Mouse (Mus musculus): ENCODE measurements at regions not wholly inside any gene's neighbourhood (a gene's known extent, or its start where the extent isn't known, plus 50 kb on each side); places are given as distances from the start of the nearest gene placed in this dataset.

- DNase-seq, result peak; percentile 69
Measured at GRCm38 (mm10) chr13:97607221-97607723, 153.2 kb downstream of the Gm10260 start.

GRCm38 (mm10) chr13:97604451-97604850 is 156.0 kb downstream of the Gm10260 start:
- DNase-seq, result no peak

GRCm38 (mm10) chr13:97601135-97601730 is 159.2 kb downstream of the Gm10260 start:
- DNase-seq, result no peak

GRCm38 (mm10) chr13:97600136-97600535 is 160.3 kb downstream of the Gm10260 start:
- DNase-seq, result no peak

GRCm38 (mm10) chr13:97598507-97599431 is 161.7 kb downstream of the Gm10260 start:
- peak; percentile 20 for DNase-seq

- DNase-seq, result no peak
Measured at GRCm38 (mm10) chr13:97594851-97595250, 165.6 kb downstream of the Gm10260 start.

- DNase-seq, result no peak
Measured at GRCm38 (mm10) chr13:97589626-97590025, 170.8 kb downstream of the Gm10260 start.

GRCm38 (mm10) chr13:97588085-97588484 is 172.3 kb downstream of the Gm10260 start:
- no peak for DNase-seq

GRCm38 (mm10) chr13:97587088-97587487 is 173.3 kb downstream of the Gm10260 start:
- no peak for DNase-seq

- no peak for DNase-seq
Measured at GRCm38 (mm10) chr13:97584045-97584444, 176.4 kb downstream of the Gm10260 start.

- no peak for DNase-seq
Measured at GRCm38 (mm10) chr13:97581380-97581779, 179.1 kb downstream of the Gm10260 start.

GRCm38 (mm10) chr13:97580241-97580874 is 180.1 kb downstream of the Gm10260 start:
- no peak for DNase-seq

- DNase-seq, result no peak
Measured at GRCm38 (mm10) chr13:97578595-97578994, 181.8 kb downstream of the Gm10260 start.

GRCm38 (mm10) chr13:97577081-97577785 is 183.2 kb downstream of the Gm10260 start:
- DNase-seq, result no peak

GRCm38 (mm10) chr13:97573601-97574000 is 186.8 kb downstream of the Gm10260 start:
- DNase-seq, result no peak

GRCm38 (mm10) chr13:97572352-97572751 is 188.1 kb downstream of the Gm10260 start:
- DNase-seq, result no peak

- no peak for DNase-seq
Measured at GRCm38 (mm10) chr13:97570009-97570408, 190.4 kb downstream of the Gm10260 start.

GRCm38 (mm10) chr13:97567632-97568031 is 192.8 kb downstream of the Gm10260 start:
- DNase-seq, result no peak

- peak; percentile 58 for DNase-seq
Measured at GRCm38 (mm10) chr13:97566071-97566470, 194.4 kb downstream of the Gm10260 start.

GRCm38 (mm10) chr13:97562241-97562640 is 198.2 kb downstream of the Gm10260 start:
- DNase-seq, result no peak

- no peak for DNase-seq
Measured at GRCm38 (mm10) chr13:97560789-97561188, 199.6 kb downstream of the Gm10260 start.

GRCm38 (mm10) chr13:97559611-97560385 is 200.6 kb downstream of the Gm10260 start:
- DNase-seq, result peak; percentile 92

Measured in right cerebral cortex, adult 18-20 months (tissue).